Mouse (Mus musculus): ENCODE results near the gene Rdh16f1. TPM values are rescaled to one million over a fixed set of nuclear protein-coding genes. Genes with fewer than 3 reads are reported as not detected.
A peak's percentile ranks its signal among the peaks of the same experiment; 100 is the strongest.

Rdh16f1 gene
- polyA plus RNA-seq, 1 experiment from 2014 or later, result 0.17 TPM

DNA sequence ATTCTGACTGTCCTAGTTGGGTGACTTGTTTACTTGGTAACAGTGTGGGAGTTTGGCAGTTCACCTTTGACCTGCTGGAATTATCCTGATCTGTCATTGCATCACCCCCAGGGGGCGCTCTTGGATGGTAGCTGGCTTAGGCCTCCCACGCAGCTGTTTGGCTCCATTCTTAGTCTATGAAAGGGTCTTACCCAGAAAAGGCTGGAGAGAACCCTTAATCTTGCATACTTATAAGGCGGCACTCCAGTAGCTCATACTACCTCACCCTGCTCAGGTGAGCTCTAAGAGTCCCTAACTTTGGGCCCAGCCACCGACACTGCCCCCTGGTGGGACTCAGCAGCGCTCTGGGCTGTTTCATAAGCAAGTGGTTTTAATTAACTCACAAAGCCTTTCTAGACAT is 14.9 kb upstream of the Rdh16f1 start:
- ATAC-seq, result no peak
- peaks cover 37% of the 10 kb centered on the region for H3K36me3 ChIP-seq (ENCODE audit: control insufficient read depth, insufficient read depth, low read length)
- H3K27ac ChIP-seq (ENCODE audit: low read length), result no peak overlapping the region
- H3K4me2 ChIP-seq (ENCODE audit: low read depth, low read length), result no peak overlapping the region
- WGBS, result 71% methylated on average over 5 of the region's 5 CpGs
- H3K27me3 ChIP-seq (replicated peaks; ENCODE audit: control insufficient read depth, insufficient read depth, low read length), result no peaks in the 10 kb centered on the region
- peaks cover 16% of the 10 kb centered on the region for H3K4me1 ChIP-seq (ENCODE audit: control insufficient read depth, insufficient read depth, low read length)
- H3K9ac ChIP-seq (ENCODE audit: low read depth, low read length), result no peak overlapping the region
- H3K9me3 ChIP-seq (ENCODE audit: control insufficient read depth, low read length), result no peaks in the 10 kb centered on the region
- no peak overlapping the region for H3K4me3 ChIP-seq (ENCODE audit: low read length)

DNA sequence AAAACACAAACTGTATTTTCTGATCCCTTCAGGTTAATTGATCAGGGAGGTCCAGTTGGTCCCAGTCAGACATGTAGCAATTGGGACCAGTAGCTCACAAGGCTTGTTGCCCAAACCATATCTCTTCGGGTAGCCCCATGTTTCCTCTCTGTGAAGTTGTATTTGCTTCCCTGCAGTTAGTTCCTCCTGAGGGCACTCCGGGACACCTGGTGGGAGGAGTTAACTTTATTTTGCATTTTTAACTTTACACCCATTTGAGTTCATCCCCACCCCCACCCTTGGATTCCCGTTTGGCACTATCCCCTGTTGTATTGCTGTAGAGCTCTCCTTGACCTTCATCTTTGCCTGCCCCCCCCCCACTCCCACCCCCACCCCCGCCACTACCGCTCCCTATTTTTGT is 13.7 kb upstream of the Rdh16f1 start:
- no peak for ATAC-seq
- Histone ChIP-seq H3K4me2 (ENCODE audit: low read depth, low read length) (no peak overlapping the region), H3K9ac (ENCODE audit: low read depth, low read length) (no peak overlapping the region), H3K27me3 (replicated peaks; ENCODE audit: control insufficient read depth, insufficient read depth, low read length) (no peaks in the 10 kb centered on the region), H3K4me1 (ENCODE audit: control insufficient read depth, insufficient read depth, low read length) (peaks cover 11% of the 10 kb centered on the region), H3K36me3 (ENCODE audit: control insufficient read depth, insufficient read depth, low read length) (peaks cover 37% of the 10 kb centered on the region), H3K9me3 (ENCODE audit: control insufficient read depth, low read length) (no peaks in the 10 kb centered on the region), H3K4me3 (ENCODE audit: low read length) (no peak overlapping the region), H3K27ac (ENCODE audit: low read length) (no peak overlapping the region)
- WGBS, result 69% methylated on average over 5 of the region's 5 CpGs

DNA sequence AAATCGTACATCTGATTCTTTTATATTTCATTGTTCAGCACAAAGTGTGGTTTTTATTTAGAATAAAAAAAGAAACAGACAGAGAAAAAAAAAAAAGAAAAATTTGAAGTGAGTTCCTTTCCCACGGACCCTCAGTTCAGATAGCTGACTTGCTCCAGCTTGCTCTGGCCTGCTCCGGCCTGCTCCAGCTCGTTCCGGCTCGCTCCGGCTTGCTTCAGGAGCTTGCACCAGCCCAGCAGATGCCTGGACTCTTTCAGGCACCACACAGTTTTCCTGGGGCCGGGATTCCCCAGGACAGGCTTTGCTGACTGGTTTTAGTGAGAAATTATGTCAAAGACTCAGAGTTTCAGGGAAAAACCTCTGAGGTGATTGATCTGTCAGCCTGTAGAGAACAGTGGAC is 12.3 kb upstream of the Rdh16f1 start:
- ATAC-seq, result no peak
- no peaks in the 10 kb centered on the region for H3K9me3 ChIP-seq (ENCODE audit: control insufficient read depth, low read length)
- 88% methylated on average over 8 of the region's 8 CpGs for WGBS
- no peak overlapping the region for H3K9ac ChIP-seq (ENCODE audit: low read depth, low read length)
- H3K4me3 ChIP-seq (ENCODE audit: low read length), result no peak overlapping the region
- H3K27ac ChIP-seq (ENCODE audit: low read length), result no peak overlapping the region
- H3K4me1 ChIP-seq (ENCODE audit: control insufficient read depth, insufficient read depth, low read length), result peaks cover 11% of the 10 kb centered on the region
- H3K27me3 ChIP-seq (replicated peaks; ENCODE audit: control insufficient read depth, insufficient read depth, low read length), result no peaks in the 10 kb centered on the region
- H3K36me3 ChIP-seq (ENCODE audit: control insufficient read depth, insufficient read depth, low read length), result peaks cover 28% of the 10 kb centered on the region
- H3K4me2 ChIP-seq (ENCODE audit: low read depth, low read length), result no peak overlapping the region

DNA sequence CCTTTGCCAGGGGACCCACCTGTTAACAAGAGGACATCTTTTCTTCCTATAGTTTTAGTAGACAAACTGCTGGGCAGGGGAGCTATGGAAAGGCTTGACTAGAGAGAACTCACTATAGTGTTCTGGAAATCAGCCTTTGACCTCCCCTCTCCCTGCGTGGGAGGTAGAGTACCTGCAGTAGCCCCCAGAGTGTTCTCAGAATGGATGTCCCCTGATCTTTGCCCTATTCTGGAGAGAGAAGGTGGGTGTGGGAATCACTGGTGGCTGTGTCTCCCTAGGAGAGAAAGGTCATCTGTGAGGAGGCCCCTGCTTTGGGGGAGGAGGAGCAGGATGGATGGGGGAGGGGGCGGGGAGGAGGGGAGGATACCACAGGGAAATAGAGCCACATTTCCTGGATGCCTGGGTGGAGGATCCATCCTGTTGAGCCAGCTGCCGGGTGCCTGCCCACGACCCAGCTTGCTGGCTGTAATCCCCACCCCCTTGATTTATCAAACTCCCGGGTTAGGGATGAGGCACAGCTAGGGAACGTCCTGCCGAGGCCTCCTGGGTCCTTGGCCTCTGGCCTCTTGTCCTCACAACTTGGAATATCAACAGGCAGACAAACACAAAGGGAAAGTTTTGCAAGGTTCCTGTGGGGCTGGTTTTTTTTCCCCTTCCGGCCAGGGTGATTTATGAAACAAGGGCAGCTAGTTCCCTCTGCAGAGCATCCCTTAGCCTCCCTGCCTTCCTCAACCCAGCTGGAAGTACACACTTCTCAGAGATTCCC is 10.6 kb upstream of the Rdh16f1 start:
- 12% methylated on average over 8 of the region's 8 CpGs for WGBS
- peak; percentile 62 for ATAC-seq
- Histone ChIP-seq H3K4me1 (ENCODE audit: control insufficient read depth, insufficient read depth, low read length) (peaks cover 11% of the 10 kb centered on the region), H3K27ac (ENCODE audit: low read length) (no peak overlapping the region), H3K27me3 (replicated peaks; ENCODE audit: control insufficient read depth, insufficient read depth, low read length) (no peaks in the 10 kb centered on the region), H3K4me3 (ENCODE audit: low read length) (no peak overlapping the region), H3K9ac (ENCODE audit: low read depth, low read length) (no peak overlapping the region; the same call in 1 of the 2 replicates), H3K36me3 (ENCODE audit: control insufficient read depth, insufficient read depth, low read length) (peaks cover 10% of the 10 kb centered on the region), H3K4me2 (ENCODE audit: low read depth, low read length) (peak overlapping the region; percentile 22), H3K9me3 (ENCODE audit: control insufficient read depth, low read length) (no peaks in the 10 kb centered on the region)

DNA sequence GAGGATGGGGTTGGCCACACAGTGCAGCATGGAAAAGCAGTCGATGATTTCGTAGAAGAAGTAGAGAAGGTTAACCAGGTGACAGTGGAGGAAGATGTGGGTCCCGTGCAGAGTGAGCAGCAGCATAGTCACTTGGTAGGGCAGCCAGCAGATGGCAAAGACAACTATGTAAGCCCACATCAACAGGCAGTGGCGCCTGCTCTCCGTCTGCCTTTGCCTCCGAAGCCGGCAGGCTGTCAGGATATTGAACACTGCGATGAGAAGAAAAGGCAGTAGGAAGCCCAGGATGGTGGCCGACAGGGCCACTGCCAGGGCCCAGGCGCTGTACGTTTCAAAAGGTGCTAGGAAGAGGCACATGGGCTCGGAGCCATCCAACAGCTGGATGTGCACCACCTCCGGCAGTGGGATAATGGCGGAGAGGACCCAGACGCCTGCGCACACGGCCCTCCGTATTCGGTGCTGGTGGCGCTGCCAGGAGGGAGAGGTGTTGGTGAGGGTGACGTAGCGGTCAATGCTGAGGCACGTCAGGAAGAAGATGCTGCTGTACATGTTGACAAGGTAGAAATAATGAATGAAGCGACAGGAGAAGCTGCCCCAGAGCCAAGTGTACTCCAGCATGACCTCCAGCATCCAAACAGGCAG is 9.3 kb upstream of the Rdh16f1 start:
- peaks cover 11% of the 10 kb centered on the region for H3K4me1 ChIP-seq (ENCODE audit: control insufficient read depth, insufficient read depth, low read length)
- peaks cover 4% of the 10 kb centered on the region; the same call in 1 of the 2 replicates for H3K36me3 ChIP-seq (ENCODE audit: control insufficient read depth, insufficient read depth, low read length)
- H3K9me3 ChIP-seq (ENCODE audit: control insufficient read depth, low read length), result no peaks in the 10 kb centered on the region
- H3K4me2 ChIP-seq (ENCODE audit: low read depth, low read length), result peak overlapping the region; percentile 27; the same call in 1 of the 2 replicates
- no peak for ATAC-seq
- WGBS, result 59% methylated on average over 24 of the region's 24 CpGs
- H3K27ac ChIP-seq (ENCODE audit: low read length), result no peak overlapping the region
- 0 out of 2 replicates have a peak overlapping the region, but pooled peaks have one; percentile 19 for H3K9ac ChIP-seq (ENCODE audit: low read depth, low read length)
- 0 out of 2 replicates have a peak overlapping the region, but pooled peaks have one; percentile 23 for H3K4me3 ChIP-seq (ENCODE audit: low read length)
- H3K27me3 ChIP-seq (replicated peaks; ENCODE audit: control insufficient read depth, insufficient read depth, low read length), result no peaks in the 10 kb centered on the region

DNA sequence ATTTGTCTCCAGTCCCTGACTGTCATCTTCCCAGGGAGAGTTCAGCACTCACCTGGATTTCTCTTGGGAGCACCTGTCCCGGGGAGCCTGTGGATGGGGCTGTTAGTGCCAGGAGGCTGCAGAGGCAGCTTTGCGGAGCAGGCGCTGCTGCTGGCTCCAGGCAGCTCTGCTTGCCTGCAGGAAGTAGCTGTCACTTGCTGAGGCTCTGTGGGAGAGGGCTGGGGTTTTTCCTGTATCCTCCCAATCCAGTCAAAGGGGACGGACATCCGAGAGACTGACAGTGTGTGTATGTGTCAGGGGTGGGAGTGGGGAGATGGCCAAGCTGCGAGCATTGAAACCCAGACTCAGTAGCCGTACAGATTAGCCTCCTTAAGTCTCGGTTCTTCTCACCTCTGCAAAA is 8.0 kb upstream of the Rdh16f1 start, which contains the start of gene Gpr182:
Gene Gpr182 (minus strand): TSS at position 185 of the 400 bp plus-strand sequence.
- H3K4me2 ChIP-seq (ENCODE audit: low read depth, low read length), result no peak within 1 kb of the TSS
- ATAC-seq, result no peak

DNA sequence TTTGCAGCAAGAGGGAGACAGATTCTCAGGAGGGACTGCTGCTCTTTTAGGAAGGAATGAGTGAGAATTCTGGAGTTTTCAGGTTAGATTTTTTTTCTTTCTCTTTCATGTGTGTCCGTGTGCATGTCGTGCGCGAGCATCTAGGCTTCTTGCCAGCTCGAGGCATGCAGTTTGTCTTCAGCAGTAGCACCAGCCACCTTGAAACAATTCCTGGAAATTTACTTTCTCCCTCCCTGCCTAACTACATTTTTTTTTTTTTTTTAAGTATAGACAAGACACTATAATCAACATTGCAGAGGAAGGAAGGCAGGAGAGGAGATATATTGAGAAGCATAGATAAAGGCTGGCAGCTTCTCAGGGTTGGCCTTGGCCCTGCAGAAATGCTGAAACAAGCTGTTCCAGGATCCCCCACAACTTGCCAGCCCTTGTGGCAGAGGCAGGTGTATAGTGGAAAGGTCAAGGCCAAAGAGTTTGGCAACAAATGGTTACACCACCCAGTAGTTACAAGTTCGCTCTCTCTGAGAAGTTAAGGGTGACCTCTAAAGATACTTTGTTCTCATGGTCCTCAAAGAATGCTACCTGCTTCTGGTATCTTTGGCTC is 4.9 kb upstream of the Rdh16f1 start:
- Histone ChIP-seq H3K9me3 (ENCODE audit: control insufficient read depth, low read length) (no peaks in the 10 kb centered on the region), H3K9ac (ENCODE audit: low read depth, low read length) (no peak overlapping the region), H3K27me3 (replicated peaks; ENCODE audit: control insufficient read depth, insufficient read depth, low read length) (no peaks in the 10 kb centered on the region), H3K4me2 (ENCODE audit: low read depth, low read length) (no peak overlapping the region), H3K27ac (ENCODE audit: low read length) (no peak overlapping the region), H3K4me1 (ENCODE audit: control insufficient read depth, insufficient read depth, low read length) (0 out of 2 replicates have a peak, but pooled peaks cover 2% of the 10 kb centered on the region), H3K4me3 (ENCODE audit: low read length) (no peak overlapping the region), H3K36me3 (ENCODE audit: control insufficient read depth, insufficient read depth, low read length) (no peaks in the 10 kb centered on the region)
- WGBS, result 65% methylated on average over 6 of the region's 6 CpGs
- ATAC-seq, result no peak

More for the DNA sequence above, 8.0 kb upstream of the Rdh16f1 start, which contains the start of gene Gpr182:
- no peaks in the 10 kb centered on the region for H3K9me3 ChIP-seq (ENCODE audit: control insufficient read depth, low read length)
- H3K27me3 ChIP-seq (replicated peaks; ENCODE audit: control insufficient read depth, insufficient read depth, low read length), result no peaks in the 10 kb centered on the region
- peaks cover 4% of the 10 kb centered on the region; the same call in 1 of the 2 replicates for H3K36me3 ChIP-seq (ENCODE audit: control insufficient read depth, insufficient read depth, low read length)
- no peak within 1 kb of the TSS for H3K27ac ChIP-seq (ENCODE audit: low read length)
- 48% methylated on average over 8 of the region's 8 CpGs for WGBS
- no peak within 1 kb of the TSS for H3K4me3 ChIP-seq (ENCODE audit: low read length)
- no peak within 1 kb of the TSS for H3K9ac ChIP-seq (ENCODE audit: low read depth, low read length)
- H3K4me1 ChIP-seq (ENCODE audit: control insufficient read depth, insufficient read depth, low read length), result peaks cover 13% of the 10 kb centered on the region

DNA sequence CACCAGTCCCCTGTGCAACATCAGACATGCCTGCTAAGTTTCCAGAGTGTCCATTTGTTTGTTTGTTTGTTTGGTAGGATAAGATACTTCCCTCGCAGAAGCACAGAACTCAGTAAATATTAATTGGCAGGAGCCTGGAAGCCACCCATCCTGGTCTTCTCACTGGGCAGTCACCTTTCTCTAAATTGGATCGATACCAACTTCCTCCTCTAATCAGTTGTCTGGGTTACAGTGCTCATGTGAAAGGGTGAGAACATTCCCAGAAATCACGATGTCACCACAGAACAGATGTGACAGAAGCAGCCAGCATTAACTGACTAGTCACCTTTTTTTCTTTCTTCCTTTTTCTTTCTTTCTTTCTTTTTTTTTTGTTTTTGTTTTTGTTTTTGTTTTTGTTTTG is 4.3 kb upstream of the Rdh16f1 start:
- 64% methylated on average over 3 of the region's 3 CpGs for WGBS
- H3K36me3 ChIP-seq (ENCODE audit: control insufficient read depth, insufficient read depth, low read length), result no peaks in the 10 kb centered on the region

DNA sequence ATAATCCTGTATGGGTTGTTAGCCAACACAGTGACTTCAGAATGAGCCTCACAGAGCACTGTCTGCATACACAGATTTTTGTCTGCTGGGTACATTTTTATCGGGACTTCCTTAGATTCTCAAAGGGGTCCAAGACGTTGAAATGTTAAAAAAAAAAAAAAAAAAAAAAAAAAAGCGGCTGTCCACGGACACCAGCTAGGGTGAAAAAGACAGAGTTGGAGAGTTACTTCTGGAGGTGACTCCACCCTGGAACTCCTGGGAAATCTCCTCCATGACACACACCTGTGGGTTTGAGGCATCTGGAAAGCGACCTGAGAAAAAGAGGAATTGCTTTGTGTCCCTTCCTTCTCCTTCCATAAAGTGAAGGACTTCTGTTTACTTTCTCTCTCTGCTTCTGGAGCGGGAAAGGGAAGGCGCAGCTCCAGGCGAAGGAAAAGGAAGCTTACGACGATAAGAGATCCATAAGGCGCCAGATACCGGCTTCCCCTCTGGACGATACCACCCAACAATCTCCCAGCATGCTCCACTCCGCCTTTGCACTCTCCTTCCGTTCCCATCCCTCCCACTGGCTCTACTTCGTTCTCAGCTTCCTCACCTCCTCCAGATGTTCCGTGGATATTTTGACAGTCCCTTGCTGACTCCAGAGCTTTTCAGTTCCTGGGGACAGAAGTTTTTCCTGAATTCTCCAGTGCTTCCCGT is 3.7 kb upstream of the Rdh16f1 start:
- H3K4me2 ChIP-seq (ENCODE audit: low read depth, low read length), result peak overlapping the region; percentile 39
- H3K9me3 ChIP-seq (ENCODE audit: control insufficient read depth, low read length), result no peaks in the 10 kb centered on the region
- ATAC-seq, result no peak; the same call in 1 of the 2 replicates
- H3K9ac ChIP-seq (ENCODE audit: low read depth, low read length), result peak overlapping the region; percentile 26
- no peaks in the 10 kb centered on the region for H3K27me3 ChIP-seq (replicated peaks; ENCODE audit: control insufficient read depth, insufficient read depth, low read length)
- H3K4me1 ChIP-seq (ENCODE audit: control insufficient read depth, insufficient read depth, low read length), result 0 out of 2 replicates have a peak, but pooled peaks cover 2% of the 10 kb centered on the region
- 30% methylated on average over 18 of the region's 18 CpGs for WGBS
- H3K27ac ChIP-seq (ENCODE audit: low read length), result no peak overlapping the region
- H3K36me3 ChIP-seq (ENCODE audit: control insufficient read depth, insufficient read depth, low read length), result no peaks in the 10 kb centered on the region
- peak overlapping the region; percentile 26 for H3K4me3 ChIP-seq (ENCODE audit: low read length)

More for the DNA sequence above, 4.3 kb upstream of the Rdh16f1 start:
- no peak overlapping the region for H3K9ac ChIP-seq (ENCODE audit: low read depth, low read length)
- no peaks in the 10 kb centered on the region for H3K27me3 ChIP-seq (replicated peaks; ENCODE audit: control insufficient read depth, insufficient read depth, low read length)
- 0 out of 2 replicates have a peak, but pooled peaks cover 2% of the 10 kb centered on the region for H3K4me1 ChIP-seq (ENCODE audit: control insufficient read depth, insufficient read depth, low read length)
- H3K9me3 ChIP-seq (ENCODE audit: control insufficient read depth, low read length), result no peaks in the 10 kb centered on the region
- no peak overlapping the region for H3K27ac ChIP-seq (ENCODE audit: low read length)
- ATAC-seq, result no peak
- no peak overlapping the region for H3K4me3 ChIP-seq (ENCODE audit: low read length)
- no peak overlapping the region for H3K4me2 ChIP-seq (ENCODE audit: low read depth, low read length)
